Mouse (Mus musculus) thymus, postnatal 36 days (tissue): Measurements from ENCODE around the gene Clec2e.
"Not testable (repeated sequence)": the region's sequence is repeated elsewhere in the genome, so short reads cannot be mapped to it uniquely, and the experiment has no call there.

Experiments
- DNase-seq, 2 experiments: peaks; one replicate each; pipeline ENCODE4 v3.0.0; 2022; ENCODE audit warnings: mixed read lengths in 2 of 2

Clec2e gene

GRCm38 (mm10) chr6:129100794-129101193, at the start of gene Clec2e:
TSS of gene Clec2e (minus strand) at chr6:129100913.
- not testable (repeated sequence) for DNase-seq

- no peak for DNase-seq
Measured at GRCm38 (mm10) chr6:129146812-129147211, 46.1 kb upstream of the Clec2e start.

- no peak for DNase-seq
Measured at GRCm38 (mm10) chr6:129132604-129133341, 32.1 kb upstream of the Clec2e start.

GRCm38 (mm10) chr6:129126861-129127260, 26.1 kb upstream of the Clec2e start:
- no peak for DNase-seq

GRCm38 (mm10) chr6:129124531-129124930, 23.8 kb upstream of the Clec2e start:
- DNase-seq: not testable (repeated sequence)

- DNase-seq: no peak
Measured at GRCm38 (mm10) chr6:129116223-129116622, 15.5 kb upstream of the Clec2e start.

- DNase-seq: not testable (repeated sequence)
Measured at GRCm38 (mm10) chr6:129114237-129114636, 13.5 kb upstream of the Clec2e start.

GRCm38 (mm10) chr6:129113769-129114168, 13.1 kb upstream of the Clec2e start:
- DNase-seq: no peak

GRCm38 (mm10) chr6:129113030-129113673, 12.4 kb upstream of the Clec2e start:
- no peak for DNase-seq

GRCm38 (mm10) chr6:129112526-129112925, 11.8 kb upstream of the Clec2e start:
- DNase-seq: no peak

GRCm38 (mm10) chr6:129107916-129108315, 7.2 kb upstream of the Clec2e start:
- DNase-seq: no peak

GRCm38 (mm10) chr6:129102858-129103555, 2.3 kb upstream of the Clec2e start:
- no peak for DNase-seq

GRCm38 (mm10) chr6:129101604-129102003, 891 bp upstream of the Clec2e start:
- DNase-seq: no peak

GRCm38 (mm10) chr6:129097929-129098328, 2.8 kb downstream of the Clec2e start:
- no peak for DNase-seq

- DNase-seq: no peak
Measured at GRCm38 (mm10) chr6:129095166-129095565, 5.5 kb downstream of the Clec2e start.

GRCm38 (mm10) chr6:129088596-129088995, 12.1 kb downstream of the Clec2e start:
- not testable (repeated sequence) for DNase-seq

- DNase-seq: peak; percentile 30 to 42
Measured at GRCm38 (mm10) chr6:129088161-129088560, 12.6 kb downstream of the Clec2e start.

- not testable (repeated sequence) for DNase-seq
Measured at GRCm38 (mm10) chr6:129086031-129086430, 14.7 kb downstream of the Clec2e start.

GRCm38 (mm10) chr6:129085098-129085497, 15.6 kb downstream of the Clec2e start:
- no peak for DNase-seq

- DNase-seq: peak; percentile 37
Measured at GRCm38 (mm10) chr6:129066986-129067385, 33.7 kb downstream of the Clec2e start.

GRCm38 (mm10) chr6:129066530-129066929, 34.2 kb downstream of the Clec2e start:
- no peak for DNase-seq

GRCm38 (mm10) chr6:129065857-129066256, 34.9 kb downstream of the Clec2e start:
- DNase-seq: no peak

GRCm38 (mm10) chr6:129065407-129065806, 35.3 kb downstream of the Clec2e start:
- DNase-seq: no peak

GRCm38 (mm10) chr6:129058013-129058412, 42.7 kb downstream of the Clec2e start:
- no peak for DNase-seq
